ENCODE assay signal across 11 mouse cellular contexts in the genomic region with DNA sequence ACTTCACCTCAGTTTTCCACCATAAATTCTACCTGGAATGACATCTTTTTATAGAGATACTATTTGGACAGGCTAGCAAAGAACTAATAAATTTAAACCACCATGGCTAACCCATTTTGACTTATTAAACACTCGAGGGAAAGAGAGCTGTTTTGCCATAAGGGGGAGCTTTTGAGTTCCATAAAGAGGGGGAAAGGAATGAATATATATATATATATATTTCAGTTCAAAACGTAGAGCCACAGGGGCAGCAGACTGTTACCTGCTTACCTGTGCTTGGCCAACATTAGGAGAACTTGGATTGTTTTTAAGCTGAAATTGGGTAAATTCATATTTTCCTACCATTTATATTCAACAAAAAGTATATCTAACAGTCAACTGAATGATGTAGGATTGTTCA. TPM values are rescaled to one million over a fixed set of nuclear protein-coding genes. Genes with fewer than 3 reads are reported as not detected.
A peak's percentile ranks its signal among the peaks of the same experiment; 100 is the strongest.
DNase-seq lines count a peak whose midpoint lies in the region; ATAC-seq and TF ChIP-seq lines count a peak whose summit lies in the region.
"Had no signal": no experiment of that assay in that cellular context is flagged by ENCODE, and none has a peak within 500 bp of the region (broad histone marks: within the 10 kb centered on the region; RNA-seq: fewer than 3 reads in every experiment).

No protein-coding gene starts in this region.

- peak; percentile 21 for DNase-seq in kidney, adult 2 months
- DNase-seq in kidney, postnatal 4 days = no peak
- DNase-seq in brain, embryonic 14.5 days (ENCODE audit: low read depth) = peak; percentile 65
- no peak for DNase-seq in left cerebral cortex, postnatal 10 days (ENCODE audit: extremely low spot score in 1 of 2, low spot score in 2 of 2)
- DNase-seq in liver = no peak
- no peak for DNase-seq in gastrocnemius, adult 18-20 months (ENCODE audit: low spot score)
- DNase-seq: thymus, adult 18-20 months had no signal

- H3K4me3 ChIP-seq in kidney, adult 2 months (ENCODE audit: insufficient read depth, low read depth, low read length) = no peak overlapping the region
- H3K4me3 ChIP-seq in forebrain, embryonic 13.5 days = no peak overlapping the region
- no peak overlapping the region for H3K4me3 ChIP-seq in midbrain, embryonic 12.5 days

- no peaks in the 10 kb centered on the region for H3K9me3 ChIP-seq in forebrain, embryonic 13.5 days (replicated peaks)
- no peaks in the 10 kb centered on the region for H3K9me3 ChIP-seq in midbrain, embryonic 12.5 days

- H3K36me3 ChIP-seq in kidney, adult 2 months (ENCODE audit: control insufficient read depth, insufficient read depth, low read length) = no peaks in the 10 kb centered on the region
- H3K36me3 ChIP-seq in forebrain, embryonic 13.5 days (ENCODE audit: poor library complexity, severe bottlenecking) = no peaks in the 10 kb centered on the region
- no peaks in the 10 kb centered on the region for H3K36me3 ChIP-seq in midbrain, embryonic 12.5 days

- H3K27me3 ChIP-seq in kidney, adult 2 months (replicated peaks; ENCODE audit: control insufficient read depth, insufficient read depth, low read length) = peaks cover 4% of the 10 kb centered on the region; the same call in 1 of the 2 replicates
- peaks cover 11% of the 10 kb centered on the region for H3K27me3 ChIP-seq in forebrain, embryonic 13.5 days
- peaks cover 30% of the 10 kb centered on the region for H3K27me3 ChIP-seq in midbrain, embryonic 12.5 days

- peak overlapping the region; percentile 83; the same call in 1 of the 2 replicates for H3K4me2 ChIP-seq in forebrain, embryonic 13.5 days
- H3K4me2 ChIP-seq in midbrain, embryonic 12.5 days (replicated peaks) = peak overlapping the region; percentile 91; the same call in 1 of the 2 replicates

- no peak overlapping the region for H3K9ac ChIP-seq in forebrain, embryonic 13.5 days
- H3K9ac ChIP-seq in midbrain, embryonic 12.5 days (replicated peaks) = no peak overlapping the region

- ATAC-seq in forebrain, embryonic 13.5 days = no peak
- ATAC-seq in midbrain, embryonic 12.5 days (ENCODE audit: low FRiP score, low read depth) = no peak
- ATAC-seq: inflammation-experienced regulatory T-cells, adult 6 months had no signal

- TF ChIP-seq CTCF in kidney, adult 2 months (conservative IDR thresholded peaks at IDR 0.05; ENCODE audit: insufficient read depth, insufficient read length, low read depth, low read length) = no peak
- no peak for TF ChIP-seq CTCF in brain, embryonic 14.5 days (IDR thresholded peaks at IDR 0.05; ENCODE audit: borderline replicate concordance, extremely low read depth, insufficient read depth, insufficient read length)

- intact Hi-C loops in left cerebral cortex, postnatal 10 days (cut with DNase I) = loop anchor here (5.0 to 10.0 kb wide), 2 partner anchors 462 to 591 kb away; no protein-coding TSS in a partner anchor

- peaks cover 10% of the 10 kb centered on the region for H3K4me1 ChIP-seq in kidney, adult 2 months (ENCODE audit: control insufficient read depth, insufficient read depth, low read length)
- H3K4me1 ChIP-seq in forebrain, embryonic 13.5 days = peaks cover 34% of the 10 kb centered on the region
- H3K4me1 ChIP-seq in midbrain, embryonic 12.5 days = peaks cover 27% of the 10 kb centered on the region

- no peak for TF ChIP-seq POLR2A in kidney, adult 2 months (IDR thresholded peaks at IDR 0.05; ENCODE audit: low read depth, low read length)
- no peak for TF ChIP-seq POLR2A in brain, embryonic 14.5 days (IDR thresholded peaks at IDR 0.05; ENCODE audit: borderline replicate concordance, extremely low read depth, insufficient read depth, insufficient read length, poor library complexity, severe bottlenecking)

- WGBS in kidney, adult 2 months = 0% methylated on average over 2 of the region's 2 CpGs
- 3% methylated on average over 2 of the region's 2 CpGs for WGBS in forebrain, embryonic 13.5 days
- 2% methylated on average over 2 of the region's 2 CpGs for WGBS in midbrain, embryonic 12.5 days

- no peak overlapping the region for H3K27ac ChIP-seq in kidney, adult 2 months (ENCODE audit: insufficient read depth, low read depth, low read length)
- H3K27ac ChIP-seq in forebrain, embryonic 13.5 days = no peak overlapping the region
- H3K27ac ChIP-seq in midbrain, embryonic 12.5 days (replicated peaks) = no peak overlapping the region

RNA-seq across cellular contexts. Expression of gene Pappa, which starts 1.1 kb away (rescaled TPM):
- 1.4 and 1.5 TPM in 2 replicates for polyA plus RNA-seq in kidney, adult 2 months (2012; rRNA removed)
- polyA plus RNA-seq in brain, embryonic 14.5 days (2012; rRNA removed) = 0.49 and 1.0 TPM in 2 replicates
- 0.89 and 1.4 TPM in 2 replicates for polyA plus RNA-seq in forebrain, embryonic 13.5 days (2015; fragmentation: Nextera tagmentation; extraction: Ambion mirVana)
- 1.3 and 1.5 TPM in 2 replicates for polyA plus RNA-seq in midbrain, embryonic 12.5 days (2016; fragmentation: Nextera tagmentation; extraction: Ambion mirVana)
- under 1 TPM; 0.32 TPM for total RNA-seq in left cerebral cortex, postnatal 10 days (2021)
- total RNA-seq in gastrocnemius, adult 18-20 months (2021) = under 1 TPM; 0.24 to 0.46 TPM
- total RNA-seq: common myeloid progenitor, adult 5-6 weeks had no signal
- polyA plus RNA-seq: inflammation-experienced regulatory T-cells, adult 6 months had no signal

Comparison
In these comparisons a context has a peak if more than half of its experiments do, and no peak if none do; other contexts are left out.
1. DNase-seq: peak in kidney, adult 2 months (single experiment) and brain, embryonic 14.5 days (single experiment); none in kidney, postnatal 4 days (0 of 2), left cerebral cortex, postnatal 10 days (0 of 2), liver (single experiment) and gastrocnemius, adult 18-20 months (single experiment).